Mouse (Mus musculus): ENCODE measurements around the gene Olfr1394. TPM values are rescaled to one million over a fixed set of nuclear protein-coding genes. Genes with fewer than 3 reads are reported as not detected.

The Olfr1394 gene
- not detected in 2 replicates for polyA plus RNA-seq (2021; fragmentation: Nextera tagmentation)
- long read RNA-seq, experiment 1, result 0 reads
- long read RNA-seq, experiment 2, result 0 reads

GRCm38 (mm10) chr11:49154077-49154476, at the start of gene Olfr1394:
Gene Olfr1394 (plus strand): TSS chr11:49154377.

GRCm38 (mm10) chr11:49114774-49115173, 39.4 kb upstream of the Olfr1394 start, which contains the start of gene Olfr1396:
Gene Olfr1396 (minus strand): TSS chr11:49114874.

GRCm38 (mm10) chr11:49141974-49142373, 12.2 kb upstream of the Olfr1394 start, which contains the start of gene Olfr1395:
Gene Olfr1395 (plus strand): TSS chr11:49142274.

GRCm38 (mm10) chr11:49186955-49187488, 32.8 kb downstream of the Olfr1394 start, which contains the start of gene Btnl9:
Gene Btnl9 (minus strand): TSS chr11:49187159.

GRCm38 (mm10) chr11:49203129-49203768, 49.1 kb downstream of the Olfr1394 start, which contains the start of gene Zfp62:
Gene Zfp62 (plus strand): TSS chr11:49203292.

Other genes with a start within 250 kb of the Olfr1394 start
- gene Psme2b, start 208.2 kb upstream of the Olfr1394 start, polyA plus RNA-seq (2021; fragmentation: Nextera tagmentation), result 3.2 and 4.0 TPM in 2 replicates
- not detected in 2 replicates for gene Olfr56, start 175.5 kb upstream of the Olfr1394 start, polyA plus RNA-seq (2021; fragmentation: Nextera tagmentation)
- 0.30 and 0.55 TPM in 2 replicates for gene 9930111J21Rik1, start 175.0 kb upstream of the Olfr1394 start, polyA plus RNA-seq (2021; fragmentation: Nextera tagmentation)
- not detected in 2 replicates for gene Gm12185, start 162.2 kb upstream of the Olfr1394 start, polyA plus RNA-seq (2021; fragmentation: Nextera tagmentation)
- gene Tgtp1, start 160.2 kb upstream of the Olfr1394 start, polyA plus RNA-seq (2021; fragmentation: Nextera tagmentation), result 0.80 and 1.1 TPM in 2 replicates
- gene 9930111J21Rik2, start 103.1 kb upstream of the Olfr1394 start, polyA plus RNA-seq (2021; fragmentation: Nextera tagmentation), result 0.54 and 0.55 TPM in 2 replicates
- gene Tgtp2, start 90.2 kb upstream of the Olfr1394 start, polyA plus RNA-seq (2021; fragmentation: Nextera tagmentation), result 1.1 and 1.7 TPM in 2 replicates
- gene Ifi47, start 77.8 kb upstream of the Olfr1394 start, polyA plus RNA-seq (2021; fragmentation: Nextera tagmentation), result 2.0 and 2.3 TPM in 2 replicates
- gene Olfr1396, start 39.5 kb upstream of the Olfr1394 start, polyA plus RNA-seq (2021; fragmentation: Nextera tagmentation), result not detected in 2 replicates
- not detected in 2 replicates for gene Olfr1395, start 12.1 kb upstream of the Olfr1394 start, polyA plus RNA-seq (2021; fragmentation: Nextera tagmentation)
- 0.06 TPM in 1 of 2 replicates, not detected in the other for gene Btnl9, start 32.8 kb downstream of the Olfr1394 start, polyA plus RNA-seq (2021; fragmentation: Nextera tagmentation)
- gene Zfp62, start 48.9 kb downstream of the Olfr1394 start, polyA plus RNA-seq (2021; fragmentation: Nextera tagmentation), result 19.2 and 23.7 TPM in 2 replicates
- 12.8 and 18.8 TPM in 2 replicates for gene Mgat1, start 89.8 kb downstream of the Olfr1394 start, polyA plus RNA-seq (2021; fragmentation: Nextera tagmentation)
- 0.11 and 0.13 TPM in 2 replicates for gene Olfr1393, start 123.9 kb downstream of the Olfr1394 start, polyA plus RNA-seq (2021; fragmentation: Nextera tagmentation)
- not detected in 2 replicates for gene Olfr1392, start 130.9 kb downstream of the Olfr1394 start, polyA plus RNA-seq (2021; fragmentation: Nextera tagmentation)
- gene Olfr10, start 150.4 kb downstream of the Olfr1394 start, polyA plus RNA-seq (2021; fragmentation: Nextera tagmentation), result not detected in 2 replicates
- gene Olfr1391, start 168.4 kb downstream of the Olfr1394 start, polyA plus RNA-seq (2021; fragmentation: Nextera tagmentation), result not detected in 2 replicates
- gene Olfr1390, start 180.8 kb downstream of the Olfr1394 start, polyA plus RNA-seq (2021; fragmentation: Nextera tagmentation), result not detected in 2 replicates